Mouse (Mus musculus) retina, postnatal 1 day (tissue): Measurements from ENCODE around the gene Zcchc7.

Source experiments
- DNase-seq: peaks from one replicate; pipeline ENCODE4 v3.0.0-alpha.2; 2012

Gene Zcchc7

GRCm38 (mm10) chr4:44774890-44775289 is 19.2 kb downstream of the Zcchc7 start:
- no peak for DNase-seq

GRCm38 (mm10) chr4:44776651-44777050 is 21.0 kb downstream of the Zcchc7 start:
- DNase-seq, result no peak

- no peak for DNase-seq
Measured at GRCm38 (mm10) chr4:44777101-44777500, 21.4 kb downstream of the Zcchc7 start.

- DNase-seq, result no peak
Measured at GRCm38 (mm10) chr4:44777711-44778110, 22.0 kb downstream of the Zcchc7 start.

- DNase-seq, result peak; percentile 51
Measured at GRCm38 (mm10) chr4:44778316-44778715, 22.6 kb downstream of the Zcchc7 start.

- DNase-seq, result no peak
Measured at GRCm38 (mm10) chr4:44780462-44781157, 24.9 kb downstream of the Zcchc7 start.

GRCm38 (mm10) chr4:44781494-44781893 is 25.8 kb downstream of the Zcchc7 start:
- DNase-seq, result no peak

- no peak for DNase-seq
Measured at GRCm38 (mm10) chr4:44783566-44784292, 28.1 kb downstream of the Zcchc7 start.

GRCm38 (mm10) chr4:44812855-44813254 is 57.2 kb downstream of the Zcchc7 start:
- no peak for DNase-seq

- DNase-seq, result peak; percentile 64
Measured at GRCm38 (mm10) chr4:44813770-44814169, 58.1 kb downstream of the Zcchc7 start.

- DNase-seq, result no peak
Measured at GRCm38 (mm10) chr4:44816584-44816983, 60.9 kb downstream of the Zcchc7 start.

GRCm38 (mm10) chr4:44830609-44831008 is 74.9 kb downstream of the Zcchc7 start:
- no peak for DNase-seq

- DNase-seq, result peak; percentile 81
Measured at GRCm38 (mm10) chr4:44851835-44852251, 96.2 kb downstream of the Zcchc7 start.

- DNase-seq, result no peak
Measured at GRCm38 (mm10) chr4:44871591-44871990, 115.9 kb downstream of the Zcchc7 start.

- no peak for DNase-seq
Measured at GRCm38 (mm10) chr4:44872048-44872447, 116.4 kb downstream of the Zcchc7 start.

GRCm38 (mm10) chr4:44880065-44880623 is 124.5 kb downstream of the Zcchc7 start:
- DNase-seq, result no peak

GRCm38 (mm10) chr4:44886143-44886542 is 130.5 kb downstream of the Zcchc7 start:
- no peak for DNase-seq

- no peak for DNase-seq
Measured at GRCm38 (mm10) chr4:44891344-44891743, 135.7 kb downstream of the Zcchc7 start.

- DNase-seq, result peak; percentile 95
Measured at GRCm38 (mm10) chr4:44905651-44906271, 150.1 kb downstream of the Zcchc7 start.

GRCm38 (mm10) chr4:44906399-44906798 is 150.7 kb downstream of the Zcchc7 start:
- peak; percentile 62 for DNase-seq

- peak; percentile 58 for DNase-seq
Measured at GRCm38 (mm10) chr4:44910065-44910464, 154.4 kb downstream of the Zcchc7 start.

- DNase-seq, result no peak
Measured at GRCm38 (mm10) chr4:44910857-44911256, 155.2 kb downstream of the Zcchc7 start.

- DNase-seq, result peak; percentile 27
Measured at GRCm38 (mm10) chr4:44917312-44917848, 161.7 kb downstream of the Zcchc7 start.
